In the genomic region with DNA sequence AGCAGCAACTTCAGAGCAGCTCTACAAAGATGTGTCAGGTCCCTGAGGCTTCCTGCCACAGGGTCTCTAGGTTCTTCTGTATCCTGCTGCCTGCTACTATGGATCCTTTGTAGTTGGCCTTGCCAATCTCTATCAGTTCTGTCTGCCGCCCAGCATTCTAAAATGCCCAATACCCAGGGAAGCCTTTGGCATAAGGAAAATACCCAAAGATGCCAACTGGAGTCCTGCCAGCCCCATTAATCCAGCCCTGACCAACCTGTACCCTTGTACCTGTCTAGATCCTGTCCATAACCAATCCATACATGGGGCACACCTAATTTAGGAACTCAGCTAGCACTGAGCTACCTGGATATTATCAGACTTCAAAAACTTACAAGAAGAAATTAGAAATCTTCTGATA, we compare ENCODE assay signal across 16 mouse cellular contexts. TPM values are rescaled to one million over a fixed set of nuclear protein-coding genes. Genes with fewer than 3 reads are reported as not detected.
DNase-seq lines count a peak whose midpoint lies in the region; ATAC-seq and TF ChIP-seq lines count a peak whose summit lies in the region.
"Had no signal": no experiment of that assay in that cellular context is flagged by ENCODE, and none has a peak within 500 bp of the region (broad histone marks: within the 10 kb centered on the region; RNA-seq: fewer than 3 reads in every experiment).

No protein-coding gene starts in this region.

- no peaks in the 10 kb centered on the region for H3K9me3 ChIP-seq in forebrain, embryonic 14.5 days (replicated peaks; ENCODE audit: control insufficient read depth, low read length)
- H3K9me3 ChIP-seq in forebrain, embryonic 10.5 days = no peaks in the 10 kb centered on the region
- no peaks in the 10 kb centered on the region for H3K9me3 ChIP-seq in forebrain, embryonic 16.5 days (ENCODE audit: control insufficient read depth, low read length)
- H3K9me3 ChIP-seq in liver, embryonic 12.5 days (replicated peaks) = no peaks in the 10 kb centered on the region

- H3K79me2 ChIP-seq in liver, adult 2 months (ENCODE audit: control insufficient read depth, insufficient read depth, low read length) = peaks cover 14% of the 10 kb centered on the region

- peaks cover 23% of the 10 kb centered on the region for H3K4me1 ChIP-seq in forebrain, embryonic 14.5 days (ENCODE audit: control insufficient read depth, insufficient read depth, low read length)
- peaks cover 45% of the 10 kb centered on the region for H3K4me1 ChIP-seq in forebrain, embryonic 10.5 days
- H3K4me1 ChIP-seq in liver, adult 2 months (ENCODE audit: control insufficient read depth, insufficient read depth, low read length) = peaks cover 12% of the 10 kb centered on the region
- peaks cover 31% of the 10 kb centered on the region for H3K4me1 ChIP-seq in forebrain, embryonic 16.5 days (replicated peaks; ENCODE audit: control insufficient read depth, insufficient read depth, low read length)
- peaks cover 44% of the 10 kb centered on the region for H3K4me1 ChIP-seq in liver, embryonic 12.5 days

- no peak overlapping the region for H3K4me3 ChIP-seq in forebrain, embryonic 14.5 days (ENCODE audit: low read depth, low read length)
- H3K4me3 ChIP-seq in forebrain, embryonic 10.5 days = no peak overlapping the region; the same call in 1 of the 2 replicates
- H3K4me3 ChIP-seq in liver, adult 2 months (ENCODE audit: insufficient read depth, low read depth, low read length) = no peak overlapping the region
- no peak overlapping the region for H3K4me3 ChIP-seq in forebrain, embryonic 16.5 days (replicated peaks; ENCODE audit: low read length)
- H3K4me3 ChIP-seq in liver, embryonic 12.5 days = no peak overlapping the region

- no peak for ATAC-seq in forebrain, embryonic 14.5 days
- no peak for ATAC-seq in forebrain, embryonic 16.5 days
- no peak for ATAC-seq in liver, embryonic 12.5 days
- no peak for ATAC-seq in megakaryocyte, adult 5-6 weeks (ENCODE audit: poor library complexity, severe bottlenecking)
- ATAC-seq: Patski had no signal

- TF ChIP-seq POLR2A in liver, adult 2 months (IDR thresholded peaks at IDR 0.05; ENCODE audit: extremely low read depth, insufficient read depth, low read length) = no peak

- no peak for DNase-seq in forebrain, embryonic 14.5 days (ENCODE audit: low spot score)
- no peak for DNase-seq in forebrain, embryonic 10.5 days (ENCODE audit: extremely low spot score, low spot score)
- peak; percentile 72 for DNase-seq in liver, adult 2 months (ENCODE audit: extremely low read depth, low read depth, low spot score)
- DNase-seq in liver = no peak
- no peak for DNase-seq in heart, adult 8-10 months (ENCODE audit: low spot score)
- DNase-seq: adrenal gland, adult 2 months; heart, adult 11 months; heart, postnatal 36 days; lung, embryonic 14.5 days; right cerebral cortex, postnatal 4 days had no signal

- H3K36me3 ChIP-seq in forebrain, embryonic 14.5 days (ENCODE audit: control insufficient read depth, insufficient read depth, low read length) = peaks cover 43% of the 10 kb centered on the region
- H3K36me3 ChIP-seq in forebrain, embryonic 10.5 days (replicated peaks) = peaks cover 51% of the 10 kb centered on the region
- H3K36me3 ChIP-seq in liver, adult 2 months (ENCODE audit: control insufficient read depth, insufficient read depth, low read length) = peaks cover 16% of the 10 kb centered on the region
- peaks cover 29% of the 10 kb centered on the region for H3K36me3 ChIP-seq in forebrain, embryonic 16.5 days (ENCODE audit: control insufficient read depth, insufficient read depth)
- H3K36me3 ChIP-seq in liver, embryonic 12.5 days = peaks cover 50% of the 10 kb centered on the region

- H3K27ac ChIP-seq in forebrain, embryonic 14.5 days (ENCODE audit: low read depth, low read length) = no peak overlapping the region
- H3K27ac ChIP-seq in forebrain, embryonic 10.5 days = no peak overlapping the region
- no peak overlapping the region for H3K27ac ChIP-seq in liver, adult 2 months (replicated peaks; ENCODE audit: insufficient read depth, low read depth, low read length)
- no peak overlapping the region for H3K27ac ChIP-seq in forebrain, embryonic 16.5 days (ENCODE audit: low read length)
- no peak overlapping the region for H3K27ac ChIP-seq in liver, embryonic 12.5 days

- no peak for TF ChIP-seq CTCF in liver, adult 2 months (IDR thresholded peaks at IDR 0.05; ENCODE audit: low read depth, low read length)

- H3K4me2 ChIP-seq in forebrain, embryonic 14.5 days (ENCODE audit: low read length) = 0 out of 2 replicates have a peak overlapping the region, but pooled peaks have one; percentile 4
- 0 out of 2 replicates have a peak overlapping the region, but pooled peaks have one; percentile 5 for H3K4me2 ChIP-seq in forebrain, embryonic 16.5 days (ENCODE audit: low read length)
- 0 out of 2 replicates have a peak overlapping the region, but pooled peaks have one; percentile 3 for H3K4me2 ChIP-seq in liver, embryonic 12.5 days

- 71% methylated on average over 1 of the region's 1 CpGs for WGBS in forebrain, embryonic 14.5 days
- WGBS in forebrain, embryonic 10.5 days = 100% methylated on average over 1 of the region's 1 CpGs
- WGBS in liver, adult 2 months = 19% methylated on average over 1 of the region's 1 CpGs
- 67% methylated on average over 1 of the region's 1 CpGs for WGBS in forebrain, embryonic 16.5 days
- WGBS in liver, embryonic 12.5 days (ENCODE audit: insufficient replicate concordance) = 78% methylated on average over 1 of the region's 1 CpGs

- no peaks in the 10 kb centered on the region for H3K27me3 ChIP-seq in forebrain, embryonic 14.5 days (replicated peaks; ENCODE audit: control insufficient read depth, insufficient read depth, low read length)
- H3K27me3 ChIP-seq in forebrain, embryonic 10.5 days (ENCODE audit: poor library complexity, severe bottlenecking) = no peaks in the 10 kb centered on the region
- no peaks in the 10 kb centered on the region for H3K27me3 ChIP-seq in liver, adult 2 months (ENCODE audit: control insufficient read depth, insufficient read depth, low read length)
- H3K27me3 ChIP-seq in forebrain, embryonic 16.5 days (replicated peaks; ENCODE audit: control insufficient read depth, insufficient read depth, low read length) = no peaks in the 10 kb centered on the region
- no peaks in the 10 kb centered on the region for H3K27me3 ChIP-seq in liver, embryonic 12.5 days (replicated peaks)
- H3K27me3 ChIP-seq: Patski had no signal

- no peak overlapping the region for H3K9ac ChIP-seq in forebrain, embryonic 14.5 days (ENCODE audit: low read length)
- no peak overlapping the region for H3K9ac ChIP-seq in liver, adult 2 months (ENCODE audit: low read depth, low read length)
- no peak overlapping the region for H3K9ac ChIP-seq in forebrain, embryonic 16.5 days (replicated peaks; ENCODE audit: low read depth, low read length)
- 0 out of 2 replicates have a peak overlapping the region, but pooled peaks have one; percentile 17 for H3K9ac ChIP-seq in liver, embryonic 12.5 days
- H3K9ac ChIP-seq: lung, embryonic 14.5 days had no signal

RNA-seq across cellular contexts. Expression of gene Deaf1, which starts 2.8 kb away (rescaled TPM):
- 118 and 143 TPM in 2 replicates for polyA plus RNA-seq in forebrain, embryonic 14.5 days (2014; fragmentation: Nextera tagmentation; extraction: Ambion mirVana)
- 59.2 and 59.3 TPM in 2 replicates for polyA plus RNA-seq in forebrain, embryonic 10.5 days (2016; fragmentation: Nextera tagmentation; extraction: Ambion mirVana)
- total RNA-seq in liver, adult 2 months (2014; rRNA removed) = 3.1 and 5.8 TPM in 2 replicates
- polyA plus RNA-seq in liver, adult 2 months (2012; rRNA removed) = 6.9 and 7.8 TPM in 2 replicates
- 144 and 164 TPM in 2 replicates for polyA plus RNA-seq in forebrain, embryonic 16.5 days (2015; fragmentation: Nextera tagmentation; extraction: Ambion mirVana)
- polyA plus RNA-seq in liver, embryonic 12.5 days (2016; fragmentation: Nextera tagmentation; extraction: Ambion mirVana) = 24.7 and 25.6 TPM in 2 replicates
- 36.1 and 36.5 TPM in 2 replicates for total RNA-seq in megakaryocyte, adult 5-6 weeks (2015)
- total RNA-seq in megakaryocyte, adult 5-6 weeks (2017) = 11.4 and 14.6 TPM in 2 replicates
- 10 to 100 TPM; 10.8 to 14.7 (median 12.7) TPM for total RNA-seq in heart, adult 8-10 months (2022)

RNA-seq across cellular contexts. Expression of gene Tmem80, which starts 2.9 kb away (rescaled TPM):
- polyA plus RNA-seq in forebrain, embryonic 14.5 days (2014; fragmentation: Nextera tagmentation; extraction: Ambion mirVana) = 39.1 and 41.0 TPM in 2 replicates
- polyA plus RNA-seq in forebrain, embryonic 10.5 days (2016; fragmentation: Nextera tagmentation; extraction: Ambion mirVana) = 48.2 and 51.0 TPM in 2 replicates
- total RNA-seq in liver, adult 2 months (2014; rRNA removed) = 8.9 and 10.3 TPM in 2 replicates
- polyA plus RNA-seq in liver, adult 2 months (2012; rRNA removed) = 14.3 and 20.9 TPM in 2 replicates
- 53.6 and 62.2 TPM in 2 replicates for polyA plus RNA-seq in forebrain, embryonic 16.5 days (2015; fragmentation: Nextera tagmentation; extraction: Ambion mirVana)
- polyA plus RNA-seq in liver, embryonic 12.5 days (2016; fragmentation: Nextera tagmentation; extraction: Ambion mirVana) = 24.3 and 24.8 TPM in 2 replicates
- 11.8 and 12.0 TPM in 2 replicates for total RNA-seq in megakaryocyte, adult 5-6 weeks (2015)
- 6.0 and 8.7 TPM in 2 replicates for total RNA-seq in megakaryocyte, adult 5-6 weeks (2017)
- 10 to 100 TPM; 13.7 to 16.6 (median 15.5) TPM for total RNA-seq in heart, adult 8-10 months (2022)

RNA-seq across cellular contexts. Expression of gene Eps8l2, which starts 14.0 kb away (rescaled TPM):
- 0.25 and 0.67 TPM in 2 replicates for polyA plus RNA-seq in forebrain, embryonic 14.5 days (2014; fragmentation: Nextera tagmentation; extraction: Ambion mirVana)
- polyA plus RNA-seq in forebrain, embryonic 10.5 days (2016; fragmentation: Nextera tagmentation; extraction: Ambion mirVana) = 4.2 and 4.5 TPM in 2 replicates
- total RNA-seq in liver, adult 2 months (2014; rRNA removed) = 17.4 and 38.5 TPM in 2 replicates
- polyA plus RNA-seq in liver, adult 2 months (2012; rRNA removed) = 80.9 and 117 TPM in 2 replicates
- polyA plus RNA-seq in forebrain, embryonic 16.5 days (2015; fragmentation: Nextera tagmentation; extraction: Ambion mirVana) = 0.67 and 0.93 TPM in 2 replicates
- 4.9 and 5.6 TPM in 2 replicates for polyA plus RNA-seq in liver, embryonic 12.5 days (2016; fragmentation: Nextera tagmentation; extraction: Ambion mirVana)
- total RNA-seq in megakaryocyte, adult 5-6 weeks (2015) = not detected in 2 replicates
- total RNA-seq in megakaryocyte, adult 5-6 weeks (2017) = not detected in 2 replicates
- total RNA-seq in heart, adult 8-10 months (2022) = 1 to 10 TPM; 3.7 to 5.0 (median 3.9) TPM

RNA-seq across cellular contexts. Expression of gene Drd4, which starts 32.9 kb away (rescaled TPM):
- 0.37 and 0.68 TPM in 2 replicates for polyA plus RNA-seq in forebrain, embryonic 14.5 days (2014; fragmentation: Nextera tagmentation; extraction: Ambion mirVana)
- 0.17 and 0.46 TPM in 2 replicates for polyA plus RNA-seq in forebrain, embryonic 10.5 days (2016; fragmentation: Nextera tagmentation; extraction: Ambion mirVana)
- total RNA-seq in liver, adult 2 months (2014; rRNA removed) = not detected in 2 replicates
- polyA plus RNA-seq in liver, adult 2 months (2012; rRNA removed) = not detected in 2 replicates
- polyA plus RNA-seq in forebrain, embryonic 16.5 days (2015; fragmentation: Nextera tagmentation; extraction: Ambion mirVana) = 0.47 and 0.52 TPM in 2 replicates
- polyA plus RNA-seq in liver, embryonic 12.5 days (2016; fragmentation: Nextera tagmentation; extraction: Ambion mirVana) = 0.04 and 0.07 TPM in 2 replicates
- not detected in 2 replicates for total RNA-seq in megakaryocyte, adult 5-6 weeks (2015)
- not detected in 2 replicates for total RNA-seq in megakaryocyte, adult 5-6 weeks (2017)
- total RNA-seq in heart, adult 8-10 months (2022) = not detected
- total RNA-seq: heart, postnatal 36 days; layer of hippocampus, adult 18-20 months had no signal
- polyA plus RNA-seq: Patski had no signal

RNA-seq across cellular contexts. Expression of gene Sct, which starts 45.8 kb away (rescaled TPM):
- 1.5 and 2.6 TPM in 2 replicates for polyA plus RNA-seq in forebrain, embryonic 14.5 days (2014; fragmentation: Nextera tagmentation; extraction: Ambion mirVana)
- polyA plus RNA-seq in forebrain, embryonic 10.5 days (2016; fragmentation: Nextera tagmentation; extraction: Ambion mirVana) = 0.87 and 1.7 TPM in 2 replicates
- total RNA-seq in liver, adult 2 months (2014; rRNA removed) = not detected in 2 replicates
- not detected in 2 replicates for polyA plus RNA-seq in liver, adult 2 months (2012; rRNA removed)
- polyA plus RNA-seq in forebrain, embryonic 16.5 days (2015; fragmentation: Nextera tagmentation; extraction: Ambion mirVana) = 0.55 and 2.0 TPM in 2 replicates
- polyA plus RNA-seq in liver, embryonic 12.5 days (2016; fragmentation: Nextera tagmentation; extraction: Ambion mirVana) = 0.32 and 0.60 TPM in 2 replicates
- not detected in 2 replicates for total RNA-seq in megakaryocyte, adult 5-6 weeks (2015)
- total RNA-seq in megakaryocyte, adult 5-6 weeks (2017) = not detected in 2 replicates
- not detected for total RNA-seq in heart, adult 8-10 months (2022)
- total RNA-seq: adrenal gland, adult 2 months; heart, postnatal 36 days; layer of hippocampus, adult 18-20 months; left cerebral cortex, postnatal 10 days had no signal
- polyA plus RNA-seq: Patski had no signal

Comparison
In these comparisons a context has a peak if more than half of its experiments do, and no peak if none do; other contexts are left out.
1. RNA of gene Eps8l2, which starts 14.0 kb away (polyA plus RNA-seq): 80.9 to 117 TPM in liver, adult 2 months; 4.9 to 5.6 TPM in liver, embryonic 12.5 days, 4.2 to 4.5 TPM in forebrain, embryonic 10.5 days, 0.25 to 0.67 TPM in forebrain, embryonic 14.5 days and 0.67 to 0.93 TPM in forebrain, embryonic 16.5 days; every median in the first group is over 10 times any median in the second.
2. Peak in every context shown above with its lines, with median percentiles within 50 percentile points of each other: H3K4me2 ChIP-seq.